8 mouse cellular contexts compared by ENCODE assay signal in the genomic region with DNA sequence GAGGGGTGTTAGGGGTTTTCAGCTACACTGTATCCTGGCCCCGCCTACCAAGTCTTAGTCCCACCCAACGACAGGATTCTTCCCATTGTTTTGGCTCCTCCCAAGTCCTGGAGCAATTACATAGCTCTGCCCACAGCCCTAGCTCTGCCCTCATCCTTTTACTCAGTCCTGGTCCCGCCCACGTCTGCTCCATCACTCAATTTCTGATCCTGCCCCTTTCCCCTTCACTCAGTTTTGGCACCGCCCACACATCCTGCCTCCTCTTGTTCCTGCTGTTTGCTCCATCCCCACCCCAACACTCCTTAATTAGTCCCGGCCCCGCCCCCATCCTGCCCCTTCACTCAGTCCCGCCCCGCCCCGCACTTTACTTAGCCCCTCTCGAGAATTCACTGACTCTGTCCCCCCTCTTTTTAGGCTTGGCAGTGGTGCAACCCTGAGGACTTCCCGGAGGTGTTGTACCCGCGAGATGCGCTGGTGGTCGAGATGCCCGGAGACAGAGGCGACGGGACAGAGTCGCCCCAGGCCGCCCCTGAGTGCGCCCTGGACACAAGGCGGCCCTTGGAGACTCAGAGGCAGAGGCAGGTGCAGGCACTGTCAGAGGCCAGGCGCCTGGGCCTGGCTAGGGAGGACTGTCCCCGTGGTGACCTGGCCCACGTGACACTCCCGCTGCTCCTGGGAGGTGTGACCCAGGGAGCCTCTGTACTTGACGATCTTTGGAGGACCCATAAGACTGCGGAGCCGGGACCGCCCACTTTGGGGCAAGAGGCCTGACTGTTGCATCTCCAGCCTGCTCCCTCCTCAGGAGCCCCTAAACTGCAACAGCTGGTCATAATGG. TPM values are rescaled to one million over a fixed set of nuclear protein-coding genes. Genes with fewer than 3 reads are reported as not detected.
DNase-seq lines count a peak whose midpoint lies in the region; ATAC-seq and TF ChIP-seq lines count a peak whose summit lies in the region.

No protein-coding gene starts in this region.

- intact Hi-C loops in left cerebral cortex, postnatal 25 days (cut with DNase I): no loop called here

- no peak overlapping the region for H3K9ac ChIP-seq in embryonic facial prominence, embryonic 15.5 days
- H3K9ac ChIP-seq in heart, postnatal 0 days (replicated peaks; ENCODE audit: low read depth, low read length): no peak overlapping the region

- peak; percentile 54 for ATAC-seq in embryonic facial prominence, embryonic 15.5 days (ENCODE audit: insufficient number of reproducible peaks, low FRiP score, low TSS enrichment, low read depth)
- peak; percentile 66 for ATAC-seq in heart, postnatal 0 days (ENCODE audit: insufficient read depth, low read depth)

- H3K27me3 ChIP-seq in embryonic facial prominence, embryonic 15.5 days: peaks cover 23% of the 10 kb centered on the region
- peaks cover 36% of the 10 kb centered on the region; the same call in 1 of the 2 replicates for H3K27me3 ChIP-seq in heart, postnatal 0 days (ENCODE audit: control insufficient read depth, insufficient read depth, low read length)

- DNase-seq in adrenal gland, adult (ENCODE audit: inconsistent age in 2 of 2, low spot score in 1 of 2): peak; percentile 66 to 73
- no peak for DNase-seq in adrenal gland, postnatal 25 days
- DNase-seq in heart, postnatal 0 days (ENCODE audit: low spot score): peak; percentile 65
- DNase-seq in kidney, postnatal 10 days: peak; percentile 87
- peak; percentile 96 for DNase-seq in lung, postnatal 36 days
- DNase-seq in left cerebral cortex, postnatal 25 days (ENCODE audit: low spot score in 2 of 2): no peak
- DNase-seq in layer of hippocampus, postnatal 25 days (ENCODE audit: extremely low spot score in 1 of 2, low spot score in 1 of 2): no peak

- peak overlapping the region; percentile 24; the same call in 1 of the 2 replicates for H3K4me2 ChIP-seq in embryonic facial prominence, embryonic 15.5 days (replicated peaks)
- H3K4me2 ChIP-seq in heart, postnatal 0 days (ENCODE audit: low read depth, low read length): no peak overlapping the region

- no peak overlapping the region for H3K4me3 ChIP-seq in embryonic facial prominence, embryonic 15.5 days (replicated peaks)
- no peak overlapping the region for H3K4me3 ChIP-seq in heart, postnatal 0 days (ENCODE audit: low read depth, low read length)

- no peak for TF ChIP-seq CTCF in heart, postnatal 0 days (IDR thresholded peaks at IDR 0.05; ENCODE audit: low read depth)

- peaks cover 3% of the 10 kb centered on the region for H3K9me3 ChIP-seq in embryonic facial prominence, embryonic 15.5 days (replicated peaks)
- peaks cover 13% of the 10 kb centered on the region; the same call in 1 of the 2 replicates for H3K9me3 ChIP-seq in heart, postnatal 0 days (replicated peaks; ENCODE audit: control insufficient read depth, low read length)

- no peak overlapping the region for H3K27ac ChIP-seq in embryonic facial prominence, embryonic 15.5 days (replicated peaks)
- H3K27ac ChIP-seq in heart, postnatal 0 days (ENCODE audit: low read depth): no peak overlapping the region

- TF ChIP-seq EP300 in heart, postnatal 0 days (IDR thresholded peaks at IDR 0.05; ENCODE audit: low read depth): no peak

- peaks cover 20% of the 10 kb centered on the region for H3K4me1 ChIP-seq in embryonic facial prominence, embryonic 15.5 days
- no peaks in the 10 kb centered on the region for H3K4me1 ChIP-seq in heart, postnatal 0 days (ENCODE audit: control insufficient read depth, insufficient read depth)

- H3K36me3 ChIP-seq in embryonic facial prominence, embryonic 15.5 days: no peaks in the 10 kb centered on the region
- no peaks in the 10 kb centered on the region for H3K36me3 ChIP-seq in heart, postnatal 0 days (replicated peaks; ENCODE audit: control insufficient read depth, insufficient read depth, low read length)

- WGBS in embryonic facial prominence, embryonic 15.5 days: 3% methylated on average over 31 of the region's 31 CpGs
- WGBS in heart, postnatal 0 days: 12% methylated on average over 31 of the region's 31 CpGs

RNA-seq across cellular contexts. Expression of a gene that starts 12.1 kb away (rescaled TPM):
- total RNA-seq in adrenal gland, postnatal 25 days (2021): not detected in 2 replicates
- polyA plus RNA-seq in embryonic facial prominence, embryonic 15.5 days (2015; fragmentation: Nextera tagmentation; extraction: Ambion mirVana): 0.26 and 0.28 TPM in 2 replicates
- total RNA-seq in heart, postnatal 0 days (2014; rRNA removed; ENCODE audit: low replicate concordance): 0.08 TPM in 1 of 2 replicates, not detected in the other
- polyA plus RNA-seq in heart, postnatal 0 days (2015; fragmentation: Nextera tagmentation; extraction: Ambion mirVana): not detected in 2 replicates
- total RNA-seq in left cerebral cortex, postnatal 25 days (2021): under 1 TPM; 0.80 to 0.83 TPM
- 1 to 10 TPM in 1 of 2 experiments, under 1 TPM in 1; 0.94 to 1.4 TPM for total RNA-seq in layer of hippocampus, postnatal 25 days (2021)

RNA-seq across cellular contexts. Expression of a gene that starts 15.5 kb away (rescaled TPM):
- 26.9 and 27.4 TPM in 2 replicates for total RNA-seq in adrenal gland, postnatal 25 days (2021)
- polyA plus RNA-seq in embryonic facial prominence, embryonic 15.5 days (2015; fragmentation: Nextera tagmentation; extraction: Ambion mirVana): 19.1 and 20.2 TPM in 2 replicates
- total RNA-seq in heart, postnatal 0 days (2014; rRNA removed; ENCODE audit: low replicate concordance): 3.0 and 5.6 TPM in 2 replicates
- polyA plus RNA-seq in heart, postnatal 0 days (2015; fragmentation: Nextera tagmentation; extraction: Ambion mirVana): 2.3 and 3.2 TPM in 2 replicates
- 100 to 1,000 TPM; 298 to 350 TPM for total RNA-seq in left cerebral cortex, postnatal 25 days (2021)
- 100 to 1,000 TPM; 411 to 437 TPM for total RNA-seq in layer of hippocampus, postnatal 25 days (2021)

RNA-seq across cellular contexts. Expression of a gene that starts 19.2 kb away (rescaled TPM):
- total RNA-seq in adrenal gland, postnatal 25 days (2021): 10.6 and 14.4 TPM in 2 replicates
- polyA plus RNA-seq in embryonic facial prominence, embryonic 15.5 days (2015; fragmentation: Nextera tagmentation; extraction: Ambion mirVana): 9.3 and 10.1 TPM in 2 replicates
- total RNA-seq in heart, postnatal 0 days (2014; rRNA removed; ENCODE audit: low replicate concordance): 4.5 and 38.1 TPM in 2 replicates
- 3.0 and 3.6 TPM in 2 replicates for polyA plus RNA-seq in heart, postnatal 0 days (2015; fragmentation: Nextera tagmentation; extraction: Ambion mirVana)
- 10 to 100 TPM in 1 of 2 experiments, 1 to 10 TPM in 1; 9.5 to 12.2 TPM for total RNA-seq in left cerebral cortex, postnatal 25 days (2021)
- total RNA-seq in layer of hippocampus, postnatal 25 days (2021): 10 to 100 TPM; 15.0 to 18.7 TPM

RNA-seq across cellular contexts. Expression of a gene that starts 42.7 kb away (rescaled TPM):
- total RNA-seq in adrenal gland, postnatal 25 days (2021): 2.2 and 3.3 TPM in 2 replicates
- polyA plus RNA-seq in embryonic facial prominence, embryonic 15.5 days (2015; fragmentation: Nextera tagmentation; extraction: Ambion mirVana): 3.8 and 5.6 TPM in 2 replicates
- 7.5 and 25.2 TPM in 2 replicates for total RNA-seq in heart, postnatal 0 days (2014; rRNA removed; ENCODE audit: low replicate concordance)
- 3.4 TPM in 2 replicates for polyA plus RNA-seq in heart, postnatal 0 days (2015; fragmentation: Nextera tagmentation; extraction: Ambion mirVana)
- total RNA-seq in left cerebral cortex, postnatal 25 days (2021): 10 to 100 TPM; 19.1 to 20.9 TPM
- total RNA-seq in layer of hippocampus, postnatal 25 days (2021): 10 to 100 TPM; 19.4 to 22.4 TPM

RNA-seq across cellular contexts. Expression of a gene that starts 43.8 kb away (rescaled TPM):
- total RNA-seq in adrenal gland, postnatal 25 days (2021): 50.2 and 62.1 TPM in 2 replicates
- polyA plus RNA-seq in embryonic facial prominence, embryonic 15.5 days (2015; fragmentation: Nextera tagmentation; extraction: Ambion mirVana): 92.5 and 94.3 TPM in 2 replicates
- 36.6 and 39.3 TPM in 2 replicates for total RNA-seq in heart, postnatal 0 days (2014; rRNA removed; ENCODE audit: low replicate concordance)
- polyA plus RNA-seq in heart, postnatal 0 days (2015; fragmentation: Nextera tagmentation; extraction: Ambion mirVana): 30.2 and 32.5 TPM in 2 replicates
- 100 to 1,000 TPM; 150 to 152 TPM for total RNA-seq in left cerebral cortex, postnatal 25 days (2021)
- 100 to 1,000 TPM; 154 to 159 TPM for total RNA-seq in layer of hippocampus, postnatal 25 days (2021)

Comparison
In these comparisons a context has a peak if more than half of its experiments do, and no peak if none do; other contexts are left out.
1. DNase-seq: peak in adrenal gland, adult (2 of 2), heart, postnatal 0 days (single experiment), kidney, postnatal 10 days (single experiment) and lung, postnatal 36 days (single experiment); none in adrenal gland, postnatal 25 days (single experiment), left cerebral cortex, postnatal 25 days (0 of 2) and layer of hippocampus, postnatal 25 days (0 of 2).
2. RNA of a gene that starts 15.5 kb away (total RNA-seq): 411 to 437 TPM in layer of hippocampus, postnatal 25 days and 298 to 350 TPM in left cerebral cortex, postnatal 25 days; 26.9 to 27.4 TPM in adrenal gland, postnatal 25 days and 3.0 to 5.6 TPM in heart, postnatal 0 days; every median in the first group is over 10 times any median in the second.